Mouse (Mus musculus) testis, adult 2 months (tissue): ENCODE data around the gene Mtfmt. TPM values are rescaled to one million over a fixed set of nuclear protein-coding genes. Genes with fewer than 3 reads are reported as not detected.
A peak's percentile ranks its signal among the peaks of the same experiment; 100 is the strongest.

ENCODE experiments used
- H3K27ac ChIP-seq: fragments of 200-500 bp; 2 replicates; pipeline ENCODE4 v1.5.1; 2012; ENCODE audit warnings: low read depth, low read length; ENCODE audit not compliant: control insufficient read depth, insufficient read depth
- H3K27me3 ChIP-seq: fragments of 200-500 bp; 2 replicates; pipeline ENCODE4 v1.6.1; 2012; ENCODE audit warnings: mild to moderate bottlenecking, low read length, moderate library complexity; ENCODE audit not compliant: control insufficient read depth, insufficient read depth
- H3K36me3 ChIP-seq: fragments of 200-500 bp; 2 replicates; pipeline ENCODE4 v1.6.1; 2012; ENCODE audit warnings: mild to moderate bottlenecking, low read length; ENCODE audit not compliant: control insufficient read depth, insufficient read depth
- H3K4me1 ChIP-seq: fragments of 200-500 bp; 2 replicates; pipeline ENCODE4 v1.6.1; 2012; ENCODE audit warnings: low read length; ENCODE audit not compliant: control insufficient read depth, insufficient read depth
- H3K4me3 ChIP-seq: fragments of 200-500 bp; 2 replicates; pipeline ENCODE4 v1.5.1; 2012; ENCODE audit warnings: low read depth, mild to moderate bottlenecking, low read length, moderate library complexity, mixed read lengths; ENCODE audit not compliant: control insufficient read depth
- CTCF ChIP-seq: fragments of 200-500 bp; IDR thresholded peaks from 2 replicates; pipeline ENCODE4 v1.5.1; 2012; ENCODE audit warnings: low read depth, mild to moderate bottlenecking, inconsistent platforms, low read length, moderate library complexity; ENCODE audit not compliant: control insufficient read depth, insufficient read depth, insufficient replicate concordance
- POLR2A ChIP-seq: fragments of 200-500 bp; IDR thresholded peaks from 2 replicates; pipeline ENCODE4 v1.6.1; 2012; ENCODE audit warnings: low read depth, mild to moderate bottlenecking, inconsistent platforms, low read length, moderate library complexity; ENCODE audit not compliant: control insufficient read depth
- polyA plus RNA-seq: library from polyadenylated mRNA; depleted of rRNA; stranded (reverse); fragments of >200 nt; gene quantifications from 2 replicates; pipeline ENCODE4 v1.2.3, GENCODE M21; 2012

Mtfmt gene
- polyA plus RNA-seq, 1 experiment: 7.4 TPM

DNA sequence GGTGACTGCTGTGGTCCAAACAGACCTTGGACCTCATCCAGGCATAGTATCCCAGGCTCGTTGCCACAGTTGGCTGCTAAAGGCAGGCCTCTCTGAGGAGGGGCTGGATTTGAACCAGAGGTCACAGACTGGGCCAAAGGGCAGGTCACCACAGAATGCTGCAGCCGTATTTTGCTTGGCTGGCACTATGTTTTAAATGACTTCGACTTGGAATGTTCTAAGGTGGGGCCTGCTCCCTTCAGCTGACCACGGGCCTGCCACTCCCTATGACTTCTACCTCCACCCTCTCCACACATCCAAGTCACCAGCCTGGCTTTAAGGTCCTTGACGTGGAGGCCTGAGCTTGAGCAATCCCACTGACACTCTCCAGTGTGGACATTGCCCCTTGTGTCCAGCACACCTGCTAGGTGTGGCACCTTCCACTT lies 26.7 kb upstream of the Mtfmt start:
- Histone ChIP-seq H3K36me3 (no peaks in the 10 kb centered on the region), H3K4me1 (peaks cover 4% of the 10 kb centered on the region), H3K27ac (no peak overlapping the region; the same call in 1 of the 2 replicates), H3K4me3 (no peak overlapping the region), H3K27me3 (no peaks in the 10 kb centered on the region)
- TF ChIP-seq CTCF: no peak
- no peak for TF ChIP-seq POLR2A

- Histone ChIP-seq H3K36me3 (no peaks in the 10 kb centered on the region), H3K27ac (no peak overlapping the region), H3K4me3 (no peak overlapping the region), H3K27me3 (no peaks in the 10 kb centered on the region), H3K4me1 (peaks cover 2% of the 10 kb centered on the region; the same call in 1 of the 2 replicates)
- TF ChIP-seq CTCF: no peak
- TF ChIP-seq POLR2A: no peak
Measured at GRCm38 (mm10) chr9:65410378-65410777, 25.2 kb upstream of the Mtfmt start.

DNA sequence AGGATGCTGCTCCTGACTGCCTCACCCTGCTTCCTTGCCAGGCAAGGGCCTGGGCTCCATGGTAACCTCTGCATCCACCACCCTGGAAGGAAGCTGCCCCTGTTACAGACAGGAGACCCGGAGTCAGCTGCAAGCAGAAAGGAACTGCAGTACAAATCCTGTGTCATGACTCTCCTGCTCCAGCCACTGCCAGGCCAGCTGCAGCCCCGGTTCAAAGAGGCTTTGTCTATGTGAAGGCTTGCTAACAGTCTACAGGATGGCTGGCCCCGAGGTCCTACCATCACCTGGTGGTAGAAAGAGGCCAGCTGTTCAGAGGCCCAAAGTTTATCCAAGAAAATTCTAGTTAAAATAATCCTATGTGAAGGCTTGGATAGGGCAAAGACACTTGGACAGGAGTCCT lies 24.3 kb upstream of the Mtfmt start:
- H3K36me3 ChIP-seq: no peaks in the 10 kb centered on the region
- no peak overlapping the region for H3K27ac ChIP-seq
- no peak overlapping the region for H3K4me3 ChIP-seq
- no peak for TF ChIP-seq POLR2A
- no peak for TF ChIP-seq CTCF
- H3K4me1 ChIP-seq: peaks cover 2% of the 10 kb centered on the region; the same call in 1 of the 2 replicates
- no peaks in the 10 kb centered on the region for H3K27me3 ChIP-seq

GRCm38 (mm10) chr9:65417738-65418137 lies 17.8 kb upstream of the Mtfmt start:
- H3K27me3 ChIP-seq: no peaks in the 10 kb centered on the region
- no peaks in the 10 kb centered on the region for H3K4me1 ChIP-seq
- no peak overlapping the region for H3K4me3 ChIP-seq
- TF ChIP-seq CTCF: no peak
- TF ChIP-seq POLR2A: no peak
- no peaks in the 10 kb centered on the region for H3K36me3 ChIP-seq
- H3K27ac ChIP-seq: no peak overlapping the region

- Histone ChIP-seq H3K27ac (no peak overlapping the region), H3K4me1 (no peaks in the 10 kb centered on the region), H3K4me3 (no peak overlapping the region), H3K27me3 (no peaks in the 10 kb centered on the region), H3K36me3 (no peaks in the 10 kb centered on the region)
- no peak for TF ChIP-seq POLR2A
- peak; percentile 23; the same call in 1 of the 2 replicates for TF ChIP-seq CTCF
Measured at GRCm38 (mm10) chr9:65419633-65420032, 15.9 kb upstream of the Mtfmt start.

- Histone ChIP-seq H3K4me1 (no peaks in the 10 kb centered on the region), H3K27ac (no peak within 1 kb of the TSS; the same call in 1 of the 2 replicates), H3K4me3 (no peak within 1 kb of the TSS), H3K27me3 (no peaks in the 10 kb centered on the region), H3K36me3 (no peaks in the 10 kb centered on the region)
- TF ChIP-seq POLR2A (no peak), CTCF (no peak)
Measured at GRCm38 (mm10) chr9:65422760-65423501, 12.7 kb upstream of the Mtfmt start, which contains the start of gene Slc51b. Gene Slc51b (minus strand): TSS chr9:65422955.

- Histone ChIP-seq H3K36me3 (no peaks in the 10 kb centered on the region), H3K27me3 (no peaks in the 10 kb centered on the region), H3K4me3 (no peak overlapping the region), H3K4me1 (no peaks in the 10 kb centered on the region), H3K27ac (no peak overlapping the region)
- TF ChIP-seq CTCF (no peak), POLR2A (no peak)
Measured at GRCm38 (mm10) chr9:65424393-65424792, 11.2 kb upstream of the Mtfmt start.

- H3K4me3 ChIP-seq: no peak overlapping the region
- TF ChIP-seq CTCF (no peak), POLR2A (no peak)
Measured at GRCm38 (mm10) chr9:65427511-65427910, 8.1 kb upstream of the Mtfmt start.

More at GRCm38 (mm10) chr9:65427511-65427910, 8.1 kb upstream of the Mtfmt start:
- Histone ChIP-seq H3K27me3 (no peaks in the 10 kb centered on the region), H3K27ac (no peak overlapping the region), H3K4me1 (no peaks in the 10 kb centered on the region), H3K36me3 (no peaks in the 10 kb centered on the region)
